Mouse (Mus musculus): ENCODE measurements around the gene Cpxcr1. TPM values are rescaled to one million over a fixed set of nuclear protein-coding genes. Genes with fewer than 3 reads are reported as not detected.

Cpxcr1 gene
- not detected in 2 replicates for total RNA-seq (2014; rRNA removed; ENCODE audit: low replicate concordance)
- polyA plus RNA-seq (2015; fragmentation: Nextera tagmentation; extraction: Ambion mirVana) = not detected in 2 replicates

GRCm38 (mm10) chrX:116448644-116449043 lies at the start of gene Cpxcr1:
TSS of gene Cpxcr1 (plus strand) at chrX:116448944.
- TF ChIP-seq EP300 (IDR thresholded peaks at IDR 0.05; ENCODE audit: low read depth) = no peak
- no peak for TF ChIP-seq CTCF (IDR thresholded peaks at IDR 0.05; ENCODE audit: low read depth)
- no peaks in the 10 kb centered on the region for H3K27me3 ChIP-seq (ENCODE audit: control insufficient read depth, insufficient read depth, low read length)
- no peak within 1 kb of the TSS for H3K9ac ChIP-seq (replicated peaks; ENCODE audit: low read depth, low read length)
- H3K4me2 ChIP-seq (ENCODE audit: low read depth, low read length) = no peak within 1 kb of the TSS
- ATAC-seq (ENCODE audit: insufficient read depth, low read depth) (no peak), DNase-seq (ENCODE audit: low spot score) (no peak)
- no peaks in the 10 kb centered on the region for H3K36me3 ChIP-seq (replicated peaks; ENCODE audit: control insufficient read depth, insufficient read depth, low read length)
- H3K9me3 ChIP-seq (replicated peaks; ENCODE audit: control insufficient read depth, low read length) = no peaks in the 10 kb centered on the region
- H3K27ac ChIP-seq (ENCODE audit: low read depth) = no peak within 1 kb of the TSS
- no peaks in the 10 kb centered on the region for H3K4me1 ChIP-seq (ENCODE audit: control insufficient read depth, insufficient read depth)
- H3K4me3 ChIP-seq (ENCODE audit: low read depth, low read length) = no peak within 1 kb of the TSS

Other genes starting within 250 kb of the Cpxcr1 start
- not detected in 2 replicates for gene H2afb2, start 232.2 kb downstream of the Cpxcr1 start, total RNA-seq (2014; rRNA removed; ENCODE audit: low replicate concordance)
- gene H2afb2, start 232.2 kb downstream of the Cpxcr1 start, polyA plus RNA-seq (2015; fragmentation: Nextera tagmentation; extraction: Ambion mirVana) = not detected in 2 replicates

Data from heart, postnatal 0 days (tissue).